Mouse (Mus musculus) erythroblast, embryonic 14.5 days (primary cell): Measurements from ENCODE around the gene Sptssb.

Experiments
- GATA1 ChIP-seq: IDR thresholded peaks from 2 replicates; pipeline ENCODE4 v1.6.1; 2012; ENCODE audit warnings: low read length, inconsistent platforms, mixed read lengths
- TAL1 ChIP-seq: IDR thresholded peaks from 3 replicates; pipeline ENCODE4 v1.6.1; 2012; ENCODE audit warnings: low read length, inconsistent platforms, mixed read lengths

DNA sequence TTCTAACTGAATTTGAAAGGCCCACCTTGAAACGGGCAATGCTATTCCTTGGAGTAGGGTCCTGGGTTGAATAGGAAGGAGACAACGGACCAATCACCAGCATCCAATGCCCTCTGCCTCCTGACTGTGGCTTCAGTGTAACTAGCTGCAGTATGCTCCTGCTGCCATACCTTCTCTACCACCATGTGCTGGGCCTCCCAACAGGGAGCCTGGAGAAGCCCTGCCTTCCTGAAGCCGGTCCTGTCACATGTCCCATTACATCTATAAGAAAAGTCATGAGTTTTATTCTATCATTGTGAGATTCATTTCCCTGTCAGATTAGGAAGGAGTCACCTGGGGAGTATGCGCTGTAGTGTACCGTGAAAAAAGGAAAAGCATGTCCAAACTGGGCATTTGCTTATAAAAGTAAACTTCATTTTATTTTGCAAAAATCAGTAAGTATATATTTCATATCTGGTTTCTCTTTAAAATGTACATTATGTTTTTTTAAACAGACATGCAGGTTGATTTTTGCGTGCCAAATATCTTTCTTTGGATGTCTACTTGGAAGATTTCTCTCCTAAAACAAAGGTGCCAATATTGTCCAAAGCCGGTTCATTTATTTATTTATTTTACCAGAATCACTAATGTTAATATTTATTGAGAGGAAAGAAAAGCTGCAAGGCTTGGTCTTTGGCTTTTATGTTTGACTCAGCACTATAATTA lies 40.4 kb downstream of the Sptssb start:
- TF ChIP-seq TAL1 (no peak), GATA1 (no peak)
